Mouse (Mus musculus) lung, adult 2 months (tissue): Measurements from ENCODE around the gene Atp5e. TPM values are rescaled to one million over a fixed set of nuclear protein-coding genes. Genes with fewer than 3 reads are reported as not detected.

Experiments used
- DNase-seq: peaks from one replicate; pipeline ENCODE4 v3.0.0; 2022
- H3K4me1 ChIP-seq: fragments of 200-500 bp; 2 replicates; pipeline ENCODE4 v1.6.1; 2011; ENCODE audit warnings: low read length; ENCODE audit not compliant: control insufficient read depth, insufficient read depth
- H3K4me3 ChIP-seq: fragments of 200-500 bp; replicated peaks from 2 replicates; pipeline ENCODE3; 2011; ENCODE audit warnings: low read depth, mild to moderate bottlenecking, control low read depth, low read length; ENCODE audit errors: extremely low read depth
- CTCF ChIP-seq: fragments of 200-500 bp; IDR thresholded peaks from 2 replicates; pipeline ENCODE4 v1.5.1; 2011; ENCODE audit warnings: mild to moderate bottlenecking, low read length, control low read depth; ENCODE audit not compliant: insufficient read depth
- POLR2A ChIP-seq: fragments of 200-500 bp; IDR thresholded peaks from 2 replicates; pipeline ENCODE4 v1.6.1; 2011; ENCODE audit warnings: low read depth, mild to moderate bottlenecking, control low read depth, low read length, borderline replicate concordance; ENCODE audit errors: extremely low read depth
- WGBS: fragments of 180-500 bp; shearing (Covaris S2); methylation state at CpG from one replicate; pipeline ENCODE4 v1.1.7; 2018; 5-methylcytosine and 5-hydroxymethylcytosine counted together
- polyA plus RNA-seq: library from polyadenylated mRNA; depleted of rRNA; stranded (reverse); fragments of >200 nt; gene quantifications from 2 replicates; pipeline ENCODE4 v1.2.3, GENCODE M21; 2012

Atp5e gene
- polyA plus RNA-seq, 1 experiment, result 238 TPM

DNA sequence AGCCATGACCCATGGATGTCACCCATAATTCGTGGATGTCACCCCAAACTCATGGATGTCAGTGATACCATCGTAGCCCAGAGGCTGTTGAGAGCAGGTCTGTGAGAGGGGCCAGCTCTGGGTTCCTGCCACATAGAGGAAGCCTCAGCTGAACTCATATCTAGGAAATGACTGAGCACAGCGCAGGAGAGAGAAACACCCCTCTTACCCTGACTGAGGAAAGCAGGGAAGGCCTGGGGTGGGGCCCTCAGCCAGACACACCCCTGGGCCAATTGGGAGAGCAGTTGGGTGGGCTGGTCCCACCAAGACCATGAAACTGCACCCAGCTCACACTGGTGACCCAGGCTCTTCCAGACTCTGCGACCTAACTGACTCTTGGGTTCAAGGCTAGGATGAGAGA lies 13.6 kb downstream of the Atp5e start, which contains the start of gene Tubb1:
TSS of gene Tubb1 (plus strand) at position 343 of the 400 bp plus-strand sequence.
- TF ChIP-seq CTCF (no peak), POLR2A (no peak)
- H3K4me3 ChIP-seq, result no peak within 1 kb of the TSS
- no peak for DNase-seq
- H3K4me1 ChIP-seq, result no peaks in the 10 kb centered on the region
- WGBS, result 74% methylated on average over 4 of the region's 4 CpGs

GRCm38 (mm10) chr2:174448405-174448804 lies 15.5 kb downstream of the Atp5e start:
- no peaks in the 10 kb centered on the region; the same call in 1 of the 2 replicates for H3K4me1 ChIP-seq
- no peak overlapping the region for H3K4me3 ChIP-seq
- TF ChIP-seq CTCF (no peak), POLR2A (no peak)
- no peak for DNase-seq
- 85% methylated on average over 4 of the region's 4 CpGs for WGBS

- WGBS, result 73% methylated on average over 8 of the region's 8 CpGs
- TF ChIP-seq POLR2A (no peak), CTCF (no peak)
- peaks cover 2% of the 10 kb centered on the region; the same call in 1 of the 2 replicates for H3K4me1 ChIP-seq
- no peak for DNase-seq
- no peak overlapping the region for H3K4me3 ChIP-seq
These were observed 17.0 kb downstream of the Atp5e start for GRCm38 (mm10) chr2:174446905-174447304.

- Histone ChIP-seq H3K4me1 (peaks cover 2% of the 10 kb centered on the region; the same call in 1 of the 2 replicates), H3K4me3 (no peak overlapping the region)
- DNase-seq, result no peak
- WGBS, result 63% methylated on average over 7 of the region's 7 CpGs
- TF ChIP-seq POLR2A, result no peak
- TF ChIP-seq CTCF, result no peak
These were observed 17.4 kb downstream of the Atp5e start for GRCm38 (mm10) chr2:174446492-174446891.

GRCm38 (mm10) chr2:174445018-174445417 lies 18.9 kb downstream of the Atp5e start:
- Histone ChIP-seq H3K4me1 (peaks cover 2% of the 10 kb centered on the region; the same call in 1 of the 2 replicates), H3K4me3 (no peak overlapping the region)
- no peak for DNase-seq
- TF ChIP-seq POLR2A (no peak), CTCF (no peak)
- 74% methylated on average over 6 of the region's 6 CpGs for WGBS

DNA sequence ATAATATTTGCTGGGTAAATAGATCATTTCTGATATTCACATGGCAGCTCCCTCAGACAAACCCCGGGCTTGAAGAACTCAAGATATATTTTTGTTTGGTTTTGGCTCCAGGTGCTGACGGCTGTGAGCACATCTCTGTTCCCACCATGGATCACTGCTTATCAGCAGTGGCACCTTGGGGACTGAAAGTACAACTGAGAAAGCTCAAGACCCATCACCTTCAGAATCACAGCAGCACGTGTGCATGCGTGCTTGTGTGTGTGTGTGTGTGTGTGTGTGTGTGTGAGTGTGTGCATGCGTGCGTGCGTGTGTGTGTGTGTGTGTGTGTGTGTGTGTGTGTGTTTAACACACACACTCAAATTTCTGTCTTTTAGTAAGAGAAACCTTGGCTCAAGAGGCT lies 19.5 kb downstream of the Atp5e start:
- TF ChIP-seq CTCF (no peak), POLR2A (no peak)
- 79% methylated on average over 7 of the region's 7 CpGs for WGBS
- DNase-seq, result no peak
- Histone ChIP-seq H3K4me1 (peaks cover 2% of the 10 kb centered on the region; the same call in 1 of the 2 replicates), H3K4me3 (no peak overlapping the region)

- peaks cover 5% of the 10 kb centered on the region for H3K4me1 ChIP-seq
- H3K4me3 ChIP-seq, result no peak overlapping the region
- 26% methylated on average over 2 of the region's 2 CpGs for WGBS
- no peak for DNase-seq
- no peak for TF ChIP-seq POLR2A
- TF ChIP-seq CTCF, result no peak
These were observed 20.9 kb downstream of the Atp5e start for GRCm38 (mm10) chr2:174443046-174443445.

DNA sequence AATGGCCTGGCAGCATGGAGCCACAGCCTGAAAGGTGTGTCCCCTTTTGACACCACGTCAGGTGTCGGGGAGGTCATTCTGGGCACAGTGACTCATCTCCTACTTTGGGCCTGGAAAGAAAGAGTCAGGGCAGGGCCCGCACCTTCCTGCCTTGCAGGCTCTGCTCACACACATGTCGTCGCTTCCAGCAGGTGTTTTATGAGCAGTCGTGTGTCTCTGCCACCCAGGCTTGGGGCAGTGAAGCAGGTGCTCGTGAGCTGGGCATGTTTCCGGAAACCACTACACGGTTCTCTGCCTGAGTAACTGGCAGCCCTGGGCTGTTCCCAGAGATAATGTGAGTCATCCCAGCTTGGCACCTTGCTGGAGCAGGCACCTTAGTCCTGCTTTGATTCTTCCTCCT lies 21.4 kb downstream of the Atp5e start:
- no peak for TF ChIP-seq POLR2A
- TF ChIP-seq CTCF, result no peak
- H3K4me3 ChIP-seq, result no peak overlapping the region
- no peak for DNase-seq
- WGBS, result 63% methylated on average over 9 of the region's 9 CpGs
- H3K4me1 ChIP-seq, result peaks cover 7% of the 10 kb centered on the region

- no peak for DNase-seq
- H3K4me1 ChIP-seq, result peaks cover 7% of the 10 kb centered on the region
These were observed 22.0 kb downstream of the Atp5e start for GRCm38 (mm10) chr2:174441898-174442297.

DNA sequence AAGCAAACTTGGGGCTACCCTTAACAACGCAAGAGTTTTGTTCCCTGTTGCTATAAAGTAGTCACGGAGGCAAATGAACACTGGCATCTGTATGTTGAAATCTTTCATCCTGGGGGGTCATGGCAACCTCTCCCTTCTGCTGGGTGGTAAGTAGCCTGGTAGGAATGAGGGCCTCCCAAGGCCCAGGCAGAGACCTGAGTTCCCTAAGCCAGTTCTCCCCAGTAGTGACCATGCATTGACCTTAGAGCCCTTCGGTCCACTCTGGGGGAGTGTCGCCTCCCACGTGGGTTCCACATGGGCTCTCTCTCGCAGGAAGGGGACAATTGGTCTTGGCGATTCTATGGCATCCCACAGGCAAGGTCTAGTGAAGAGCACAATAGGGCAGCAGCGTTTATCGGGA lies 23.9 kb downstream of the Atp5e start:
- Histone ChIP-seq H3K4me1 (peaks cover 7% of the 10 kb centered on the region), H3K4me3 (no peak overlapping the region)
- 88% methylated on average over 9 of the region's 9 CpGs for WGBS
- TF ChIP-seq CTCF (no peak), POLR2A (no peak)
- no peak for DNase-seq

More at GRCm38 (mm10) chr2:174441898-174442297, 22.0 kb downstream of the Atp5e start:
- H3K4me3 ChIP-seq, result no peak overlapping the region
- 56% methylated on average over 4 of the region's 4 CpGs for WGBS
- no peak for TF ChIP-seq POLR2A
- TF ChIP-seq CTCF, result no peak
